Mouse (Mus musculus): Measurements from ENCODE around the gene Mtmr11.

DNA sequence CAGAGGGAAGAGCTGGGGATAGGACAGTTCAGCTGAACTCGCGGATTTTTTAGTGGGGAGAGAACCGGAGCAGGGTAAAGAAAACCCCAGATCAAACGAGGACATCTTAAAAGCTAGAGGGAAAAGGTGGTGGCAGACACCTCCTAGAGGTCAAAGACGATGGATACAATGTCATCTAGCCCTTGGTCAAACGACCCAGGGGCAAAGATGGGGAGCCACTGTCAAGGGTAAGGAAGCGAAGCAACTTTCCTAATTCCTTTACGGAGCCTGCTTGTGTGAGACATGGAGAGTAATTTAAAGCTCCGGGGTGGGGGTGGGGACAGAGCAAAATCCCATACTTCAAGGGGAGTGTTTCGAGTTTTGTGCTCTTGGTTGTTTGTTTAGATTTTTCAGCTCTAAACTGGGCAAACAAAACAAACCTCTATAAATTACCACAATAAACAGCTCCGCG, 57.4 kb downstream of the Mtmr11 start:
- TF ChIP-seq MAX (IDR thresholded peaks at IDR 0.05; ENCODE audit: low read depth): no peak
- no peak for TF ChIP-seq POLR2A (IDR thresholded peaks at IDR 0.05; ENCODE audit: insufficient read length, low read depth)
- TF ChIP-seq TCF12 (IDR thresholded peaks at IDR 0.05; ENCODE audit: insufficient read depth, poor library complexity, severe bottlenecking): no peak
- no peak for TF ChIP-seq MYOG (IDR thresholded peaks at IDR 0.05; ENCODE audit: control insufficient read depth in 1 of 3, insufficient read depth in 1 of 3, insufficient read length in 2 of 3, low read depth in 2 of 3)
- TF ChIP-seq SRF (IDR thresholded peaks at IDR 0.05; ENCODE audit: control insufficient read depth, insufficient read length, low read depth): no peak
- no peak for TF ChIP-seq CEBPB (IDR thresholded peaks at IDR 0.05; ENCODE audit: insufficient read depth, poor library complexity, severe bottlenecking)
- TF ChIP-seq E2F4 (IDR thresholded peaks at IDR 0.05; ENCODE audit: insufficient read depth): no peak
- TF ChIP-seq POLR2AphosphoS2 (IDR thresholded peaks at IDR 0.05; ENCODE audit: insufficient read length, low read depth): no peak

Data from myocyte (in vitro differentiated cells).